Mouse (Mus musculus) kidney, adult 11 months (tissue): ENCODE data around the gene Ccdc17.

Experiments used
- DNase-seq: peaks from one replicate; pipeline ENCODE4 v3.0.0; 2022

Gene Ccdc17

DNA sequence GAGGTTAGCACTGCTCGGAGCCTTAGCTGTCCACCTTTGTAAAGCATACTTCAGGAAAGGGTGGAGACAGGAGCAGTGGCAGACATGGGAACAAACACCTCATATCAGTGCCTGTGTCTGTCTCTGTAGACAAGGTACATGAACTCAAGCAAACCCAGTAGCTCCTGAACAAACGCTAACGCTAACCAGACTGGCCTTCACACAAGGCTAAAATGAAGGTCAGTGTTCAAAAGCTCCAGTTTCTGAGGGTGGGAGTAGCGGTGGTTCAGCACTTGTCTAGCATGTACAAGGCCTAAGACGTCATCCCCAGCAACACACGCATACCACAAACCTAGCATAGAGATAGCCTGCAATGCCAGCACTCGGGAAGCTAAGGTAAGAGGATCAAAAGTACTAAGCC lies 49.2 kb downstream of the Ccdc17 start:
- no peak for DNase-seq

GRCm38 (mm10) chr4:116649411-116649810 lies 53.0 kb downstream of the Ccdc17 start:
- DNase-seq: no peak
